Mouse (Mus musculus) hindbrain, embryonic 14.5 days (tissue): Measurements from ENCODE around the gene Pagr1b. TPM values are rescaled to one million over a fixed set of nuclear protein-coding genes. Genes with fewer than 3 reads are reported as not detected.

Source experiments
- ATAC-seq: fragments of 200-750 bp; cut with Nextera tagmentation; 2 replicates; pipeline ENCODE4 v1.8.0; 2017; ENCODE audit warnings: moderate number of reproducible peaks, mild to moderate bottlenecking, moderate TSS enrichment, moderate library complexity; ENCODE audit not compliant: low FRiP score
- DNase-seq: peaks from one replicate; pipeline ENCODE4 v3.0.0-alpha.2; 2015; ENCODE audit warnings: low spot score
- H3K27ac ChIP-seq: fragments of 300-500 bp; sonication (generic); 2 replicates; pipeline ENCODE4 v1.5.1; 2014; ENCODE audit warnings: mild to moderate bottlenecking, moderate library complexity
- H3K27me3 ChIP-seq: fragments of 300-500 bp; sonication (generic); 2 replicates; pipeline ENCODE4 v1.6.1; 2014; ENCODE audit warnings: mild to moderate bottlenecking, low read length, mixed read lengths; ENCODE audit not compliant: control insufficient read depth, insufficient read depth
- H3K36me3 ChIP-seq: fragments of 300-500 bp; sonication (generic); replicated peaks from 2 replicates; pipeline ENCODE4 v1.6.1; 2014; ENCODE audit not compliant: control insufficient read depth, insufficient read depth
- H3K4me1 ChIP-seq: fragments of 300-500 bp; sonication (generic); replicated peaks from 2 replicates; pipeline ENCODE4 v1.6.1; 2014; ENCODE audit warnings: antibody characterized with exemption, low read length, mixed read lengths; ENCODE audit not compliant: control insufficient read depth, insufficient read depth
- H3K4me2 ChIP-seq: fragments of 300-500 bp; sonication (generic); replicated peaks from 2 replicates; pipeline ENCODE4 v1.6.1; 2014; ENCODE audit warnings: mild to moderate bottlenecking, moderate library complexity
- H3K4me3 ChIP-seq: fragments of 300-500 bp; sonication (generic); replicated peaks from 2 replicates; pipeline ENCODE4 v1.5.1; 2014; ENCODE audit warnings: mild to moderate bottlenecking, low read length
- H3K9ac ChIP-seq: fragments of 300-500 bp; sonication (generic); 2 replicates; pipeline ENCODE4 v1.6.1; 2014
- H3K9me3 ChIP-seq: fragments of 300-500 bp; sonication (generic); 2 replicates; pipeline ENCODE4 v1.6.1; 2016; ENCODE audit warnings: low read length; ENCODE audit not compliant: control insufficient read depth
- WGBS: fragments of 180-500 bp; shearing (Covaris S2); extraction: QIAGEN DNeasy Blood & Tissue Kit; methylation state at CpG from one replicate; pipeline ENCODE4 v1.1.7; 2014; 5-methylcytosine and 5-hydroxymethylcytosine counted together
- polyA plus RNA-seq: library from polyadenylated mRNA; unstranded; fragments of >200 nt; fragmentation: Nextera tagmentation; extraction: Ambion mirVana; gene quantifications from 2 replicates; pipeline ENCODE4 v1.2.1, GENCODE M21; 2014

The Pagr1b gene
- polyA plus RNA-seq, 1 experiment from 2014 or later, result 0.70 TPM

GRCm38 (mm10) chr7:127016081-127016480 is 203 bp downstream of the Pagr1b start:
- H3K9ac ChIP-seq, result peak overlapping the region; percentile 90
- ATAC-seq, result no peak
- H3K27ac ChIP-seq, result peak overlapping the region; percentile 96
- WGBS, result 2% methylated on average over 10 of the region's 10 CpGs
- no peaks in the 10 kb centered on the region for H3K27me3 ChIP-seq
- H3K36me3 ChIP-seq, result peaks cover 38% of the 10 kb centered on the region
- H3K4me2 ChIP-seq, result peak overlapping the region; percentile 76
- peaks cover 42% of the 10 kb centered on the region for H3K4me1 ChIP-seq
- DNase-seq, result no peak
- peak overlapping the region; percentile 57 for H3K4me3 ChIP-seq
- no peaks in the 10 kb centered on the region for H3K9me3 ChIP-seq

- peak overlapping the region; percentile 76; the same call in 1 of the 2 replicates for H3K4me2 ChIP-seq
- no peaks in the 10 kb centered on the region for H3K9me3 ChIP-seq
- WGBS, result 96% methylated on average over 12 of the region's 12 CpGs
- no peak overlapping the region for H3K9ac ChIP-seq
- H3K4me1 ChIP-seq, result peaks cover 31% of the 10 kb centered on the region
- peaks cover 38% of the 10 kb centered on the region for H3K36me3 ChIP-seq
- no peak for DNase-seq
- no peak for ATAC-seq
- H3K4me3 ChIP-seq, result no peak overlapping the region
- H3K27me3 ChIP-seq, result no peaks in the 10 kb centered on the region
- no peak overlapping the region for H3K27ac ChIP-seq
These were observed 1.3 kb downstream of the Pagr1b start for GRCm38 (mm10) chr7:127014993-127015392.

- 70% methylated on average over 11 of the region's 11 CpGs for WGBS
- Histone ChIP-seq H3K9me3 (no peaks in the 10 kb centered on the region), H3K9ac (peak within 1 kb of the TSS; percentile 12), H3K36me3 (peaks cover 38% of the 10 kb centered on the region), H3K27me3 (no peaks in the 10 kb centered on the region), H3K4me3 (peak within 1 kb of the TSS; percentile 14; the same call in 1 of the 2 replicates), H3K27ac (no peak within 1 kb of the TSS), H3K4me2 (peak within 1 kb of the TSS; percentile 76), H3K4me1 (peaks cover 27% of the 10 kb centered on the region)
- DNase-seq (no peak), ATAC-seq (no peak)
These were observed 2.0 kb downstream of the Pagr1b start, which contains the start of gene Mvp for GRCm38 (mm10) chr7:127014320-127014719. Gene Mvp, minus strand, starts transcription at chr7:127014621.

- WGBS, result 88% methylated on average over 6 of the region's 6 CpGs
- Histone ChIP-seq H3K4me1 (peaks cover 27% of the 10 kb centered on the region), H3K27me3 (no peaks in the 10 kb centered on the region), H3K4me2 (no peak overlapping the region), H3K27ac (no peak overlapping the region), H3K9me3 (no peaks in the 10 kb centered on the region), H3K9ac (no peak overlapping the region), H3K4me3 (no peak overlapping the region), H3K36me3 (peaks cover 38% of the 10 kb centered on the region)
- DNase-seq (no peak), ATAC-seq (no peak)
These were observed 2.9 kb downstream of the Pagr1b start for GRCm38 (mm10) chr7:127013385-127013784.

- H3K36me3 ChIP-seq, result peaks cover 38% of the 10 kb centered on the region
- H3K9ac ChIP-seq, result no peak overlapping the region
- no peaks in the 10 kb centered on the region for H3K9me3 ChIP-seq
- DNase-seq (no peak), ATAC-seq (no peak)
- H3K27me3 ChIP-seq, result no peaks in the 10 kb centered on the region
- no peak overlapping the region for H3K4me3 ChIP-seq
- H3K27ac ChIP-seq, result no peak overlapping the region
- WGBS, result 96% methylated on average over 10 of the region's 10 CpGs
- H3K4me1 ChIP-seq, result peaks cover 26% of the 10 kb centered on the region
- no peak overlapping the region for H3K4me2 ChIP-seq
These were observed 3.4 kb downstream of the Pagr1b start for GRCm38 (mm10) chr7:127012845-127013244.

GRCm38 (mm10) chr7:127012374-127012773 is 3.9 kb downstream of the Pagr1b start:
- WGBS, result 86% methylated on average over 6 of the region's 6 CpGs
- Histone ChIP-seq H3K36me3 (peaks cover 38% of the 10 kb centered on the region), H3K4me3 (no peak overlapping the region), H3K27ac (no peak overlapping the region), H3K4me1 (peaks cover 22% of the 10 kb centered on the region), H3K9me3 (no peaks in the 10 kb centered on the region), H3K27me3 (no peaks in the 10 kb centered on the region), H3K9ac (no peak overlapping the region), H3K4me2 (no peak overlapping the region)
- DNase-seq (no peak), ATAC-seq (no peak)

- Histone ChIP-seq H3K36me3 (peaks cover 38% of the 10 kb centered on the region), H3K9me3 (no peaks in the 10 kb centered on the region), H3K4me1 (peaks cover 22% of the 10 kb centered on the region), H3K4me3 (no peak overlapping the region), H3K4me2 (no peak overlapping the region), H3K27ac (no peak overlapping the region), H3K27me3 (no peaks in the 10 kb centered on the region), H3K9ac (no peak overlapping the region)
- DNase-seq (no peak), ATAC-seq (no peak)
- 82% methylated on average over 2 of the region's 2 CpGs for WGBS
These were observed 4.6 kb downstream of the Pagr1b start for GRCm38 (mm10) chr7:127011717-127012116.

GRCm38 (mm10) chr7:127011051-127011450 is 5.2 kb downstream of the Pagr1b start:
- no peak for DNase-seq
- H3K36me3 ChIP-seq, result peaks cover 38% of the 10 kb centered on the region
- WGBS, result 93% methylated on average over 2 of the region's 2 CpGs
- ATAC-seq, result no peak
- H3K4me1 ChIP-seq, result peaks cover 21% of the 10 kb centered on the region
- H3K4me2 ChIP-seq, result no peak overlapping the region
- no peak overlapping the region for H3K27ac ChIP-seq
- no peak overlapping the region for H3K4me3 ChIP-seq
- H3K27me3 ChIP-seq, result no peaks in the 10 kb centered on the region
- no peak overlapping the region for H3K9ac ChIP-seq
- no peaks in the 10 kb centered on the region for H3K9me3 ChIP-seq

- Histone ChIP-seq H3K4me1 (peaks cover 8% of the 10 kb centered on the region; the same call in 1 of the 2 replicates), H3K27me3 (no peaks in the 10 kb centered on the region), H3K27ac (no peak overlapping the region), H3K4me2 (no peak overlapping the region), H3K36me3 (peaks cover 24% of the 10 kb centered on the region), H3K9me3 (no peaks in the 10 kb centered on the region), H3K4me3 (no peak overlapping the region), H3K9ac (no peak overlapping the region)
- DNase-seq, result no peak
- ATAC-seq, result no peak
- 82% methylated on average over 17 of the region's 17 CpGs for WGBS
These were observed 6.8 kb downstream of the Pagr1b start for GRCm38 (mm10) chr7:127009307-127010085.
